Mouse (Mus musculus) heart, embryonic 16.5 days (tissue): Measurements from ENCODE around the gene Olfr105-ps. TPM values are rescaled to one million over a fixed set of nuclear protein-coding genes. Genes with fewer than 3 reads are reported as not detected.

Source experiments
- ATAC-seq: fragments of 200-750 bp; cut with Nextera tagmentation; replicated peaks from 2 replicates; pipeline ENCODE4 v1.8.0; 2017; ENCODE audit warnings: moderate number of reproducible peaks; ENCODE audit not compliant: insufficient read depth, low FRiP score; ENCODE audit errors: extremely low read depth
- H3K27ac ChIP-seq: fragments of 300-500 bp; sonication (generic); 2 replicates; pipeline ENCODE4 v1.5.1; 2014; ENCODE audit warnings: mild to moderate bottlenecking, low read length, control low read depth, moderate library complexity
- H3K27me3 ChIP-seq: fragments of 300-500 bp; sonication (generic); 2 replicates; pipeline ENCODE4 v1.6.1; 2014; ENCODE audit warnings: low read length, mixed read lengths; ENCODE audit not compliant: control insufficient read depth, insufficient read depth
- H3K36me3 ChIP-seq: fragments of 300-500 bp; sonication (generic); 2 replicates; pipeline ENCODE4 v1.6.1; 2014; ENCODE audit not compliant: control insufficient read depth, insufficient read depth
- H3K4me1 ChIP-seq: fragments of 300-500 bp; sonication (generic); 2 replicates; pipeline ENCODE4 v1.6.1; 2014; ENCODE audit warnings: low read length, mixed read lengths; ENCODE audit not compliant: control insufficient read depth, insufficient read depth
- H3K4me2 ChIP-seq: fragments of 300-500 bp; sonication (generic); 2 replicates; pipeline ENCODE4 v1.6.1; 2014; ENCODE audit warnings: low read depth, mild to moderate bottlenecking, control low read depth, low read length
- H3K4me3 ChIP-seq: fragments of 300-500 bp; sonication (generic); 2 replicates; pipeline ENCODE4 v1.5.1; 2014; ENCODE audit warnings: mild to moderate bottlenecking, control low read depth, low read length
- H3K9ac ChIP-seq: fragments of 300-500 bp; sonication (generic); 2 replicates; pipeline ENCODE4 v1.6.1; 2014; ENCODE audit warnings: low read length, control low read depth
- H3K9me3 ChIP-seq: fragments of 300-500 bp; sonication (generic); replicated peaks from 2 replicates; pipeline ENCODE4 v1.6.1; 2016; ENCODE audit warnings: low read length; ENCODE audit not compliant: control insufficient read depth
- WGBS: fragments of 180-500 bp; shearing (Covaris S2); extraction: QIAGEN DNeasy Blood & Tissue Kit; methylation state at CpG from one replicate; pipeline ENCODE4 v1.1.7; 2014; 5-methylcytosine and 5-hydroxymethylcytosine counted together
- polyA plus RNA-seq: library from polyadenylated mRNA; unstranded; fragments of >200 nt; fragmentation: Nextera tagmentation; extraction: Ambion mirVana; gene quantifications from 2 replicates; pipeline ENCODE4 v1.2.1, GENCODE M21; 2015

Olfr105-ps gene
- polyA plus RNA-seq: not detected in 2 replicates

DNA sequence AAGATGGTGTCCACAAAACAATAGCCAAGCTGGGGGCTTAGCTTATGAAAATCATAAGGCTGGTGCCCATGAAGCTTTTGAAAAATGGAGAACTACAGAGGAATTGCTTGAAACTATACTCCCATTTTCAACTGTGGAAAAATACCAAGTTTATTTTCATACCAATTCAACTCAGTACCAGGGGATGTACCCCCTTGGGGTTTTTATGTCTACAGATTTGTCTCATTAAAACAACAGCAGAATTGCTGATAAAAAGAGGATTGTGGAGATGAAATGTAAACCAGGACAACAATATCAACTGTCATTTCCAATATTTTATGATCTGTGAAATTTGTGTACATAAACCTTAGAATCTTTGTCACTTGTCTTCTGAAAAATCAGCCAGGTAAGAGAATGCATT is at the start of gene Olfr105-ps:
Gene Olfr105-ps (plus strand): TSS at position 301 of the 400 bp plus-strand sequence.
- no peak within 1 kb of the TSS for H3K4me2 ChIP-seq
- H3K36me3 ChIP-seq: no peaks in the 10 kb centered on the region
- ATAC-seq: no peak
- peaks cover 2% of the 10 kb centered on the region; the same call in 1 of the 2 replicates for H3K9me3 ChIP-seq
- H3K4me3 ChIP-seq: no peak within 1 kb of the TSS
- no peak within 1 kb of the TSS for H3K27ac ChIP-seq
- no peaks in the 10 kb centered on the region for H3K4me1 ChIP-seq
- no peak within 1 kb of the TSS for H3K9ac ChIP-seq
- H3K27me3 ChIP-seq: no peaks in the 10 kb centered on the region

DNA sequence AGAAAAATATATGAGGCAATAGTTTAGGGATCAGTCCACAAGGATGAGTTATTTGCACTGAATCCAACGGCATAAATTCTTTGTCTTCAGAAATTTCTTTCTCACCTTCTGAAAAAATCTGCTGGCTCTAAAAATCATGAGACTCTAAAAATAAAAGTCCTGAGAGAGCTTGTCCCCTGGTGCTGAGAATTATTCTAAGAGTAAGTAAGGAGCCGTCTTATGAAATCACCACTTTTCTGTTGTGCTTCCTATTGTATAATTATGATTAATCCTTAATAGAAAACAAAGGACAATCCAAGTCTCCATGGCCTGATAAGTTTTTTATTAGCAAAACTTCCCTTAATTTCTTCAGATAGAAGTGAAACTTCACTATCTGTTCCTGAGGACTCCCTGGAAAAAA is 39.2 kb upstream of the Olfr105-ps start, which contains the start of gene Olfr103:
Gene Olfr103 (minus strand): TSS at position 101 of the 400 bp plus-strand sequence.
- Histone ChIP-seq H3K4me1 (no peaks in the 10 kb centered on the region), H3K27ac (no peak within 1 kb of the TSS), H3K36me3 (no peaks in the 10 kb centered on the region), H3K9ac (no peak within 1 kb of the TSS), H3K4me3 (no peak within 1 kb of the TSS), H3K27me3 (no peaks in the 10 kb centered on the region), H3K4me2 (no peak within 1 kb of the TSS), H3K9me3 (no peaks in the 10 kb centered on the region)
- no peak for ATAC-seq
- 74% methylated on average over 2 of the region's 2 CpGs for WGBS

DNA sequence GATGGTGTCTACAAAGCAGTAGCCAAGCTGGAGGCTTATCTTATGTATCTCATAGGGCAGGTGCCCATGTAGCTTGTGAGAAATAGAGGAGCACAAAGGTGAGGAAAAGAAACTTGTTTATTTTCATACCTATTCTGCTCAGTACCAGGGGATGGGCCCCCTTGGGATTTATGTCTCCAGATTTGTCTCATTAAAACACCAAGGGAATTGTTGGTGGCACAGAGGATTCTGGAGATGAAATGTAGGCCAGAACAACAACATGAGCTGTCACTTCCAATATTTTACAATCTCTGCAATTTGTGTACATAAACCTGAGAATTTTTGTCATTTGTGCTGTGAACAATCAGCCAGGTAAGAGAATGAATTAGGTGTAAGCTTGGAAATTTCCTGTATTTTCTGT is 19.6 kb upstream of the Olfr105-ps start, which contains the start of gene Olfr104-ps:
Gene Olfr104-ps (plus strand): TSS at position 301 of the 400 bp plus-strand sequence.
- Histone ChIP-seq H3K27me3 (no peaks in the 10 kb centered on the region), H3K9ac (no peak within 1 kb of the TSS), H3K9me3 (0 out of 2 replicates have a peak, but pooled peaks cover 2% of the 10 kb centered on the region), H3K36me3 (no peaks in the 10 kb centered on the region), H3K4me1 (no peaks in the 10 kb centered on the region), H3K4me2 (no peak within 1 kb of the TSS), H3K4me3 (no peak within 1 kb of the TSS), H3K27ac (no peak within 1 kb of the TSS)
- no peak for ATAC-seq

DNA sequence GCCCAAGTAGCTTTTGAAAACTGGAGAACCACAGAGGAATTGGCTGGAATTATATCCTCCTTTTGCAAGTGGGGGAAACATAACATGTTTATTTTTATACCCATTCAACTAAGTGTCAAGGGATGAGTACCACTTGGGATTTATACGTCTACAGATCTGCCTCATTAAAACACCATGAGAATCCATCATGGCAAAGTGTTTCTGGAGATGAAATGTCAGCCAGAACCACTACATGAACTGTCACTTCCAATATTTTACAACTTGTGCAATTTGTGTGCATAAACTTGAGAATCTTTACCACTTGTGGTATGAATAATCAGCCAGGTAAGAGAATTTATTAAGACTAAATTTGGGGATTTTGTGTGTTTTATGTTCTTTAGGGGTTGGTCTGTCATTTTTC is 11.3 kb downstream of the Olfr105-ps start, which contains the start of gene Olfr106-ps:
Gene Olfr106-ps (plus strand): TSS at position 301 of the 400 bp plus-strand sequence.
- no peak within 1 kb of the TSS for H3K27ac ChIP-seq
- no peaks in the 10 kb centered on the region for H3K9me3 ChIP-seq
- WGBS: 65% methylated on average over 1 of the region's 1 CpGs
- no peaks in the 10 kb centered on the region for H3K36me3 ChIP-seq
- no peak within 1 kb of the TSS for H3K4me2 ChIP-seq
- H3K4me1 ChIP-seq: no peaks in the 10 kb centered on the region
- H3K4me3 ChIP-seq: no peak within 1 kb of the TSS
- no peak within 1 kb of the TSS for H3K9ac ChIP-seq
- H3K27me3 ChIP-seq: no peaks in the 10 kb centered on the region
- no peak for ATAC-seq

DNA sequence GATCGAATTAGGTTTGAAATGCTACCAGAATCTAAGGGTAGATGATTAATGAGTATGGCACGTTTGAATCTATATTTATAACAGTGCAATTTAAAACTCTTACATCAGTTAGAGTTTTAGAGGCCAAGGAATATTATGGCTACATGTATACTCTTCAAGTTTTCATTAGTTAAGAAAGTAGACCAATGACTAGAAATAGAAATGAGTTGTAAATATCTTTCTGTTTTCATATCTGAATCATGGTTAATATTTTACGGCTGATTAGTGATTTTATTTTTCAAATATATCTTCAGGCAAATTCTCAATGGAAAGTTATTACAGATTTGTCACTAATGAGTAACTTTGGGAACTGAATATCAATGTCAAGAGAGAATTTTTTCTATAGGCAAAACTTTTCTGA is 20.1 kb downstream of the Olfr105-ps start, which contains the start of gene Olfr107:
Gene Olfr107 (plus strand): TSS at position 301 of the 400 bp plus-strand sequence.
- Histone ChIP-seq H3K4me2 (no peak within 1 kb of the TSS), H3K4me3 (no peak within 1 kb of the TSS), H3K9me3 (no peaks in the 10 kb centered on the region), H3K27me3 (no peaks in the 10 kb centered on the region), H3K9ac (no peak within 1 kb of the TSS), H3K4me1 (no peaks in the 10 kb centered on the region), H3K27ac (no peak within 1 kb of the TSS), H3K36me3 (no peaks in the 10 kb centered on the region)
- WGBS: 63% methylated on average over 3 of the region's 3 CpGs
- no peak for ATAC-seq

DNA sequence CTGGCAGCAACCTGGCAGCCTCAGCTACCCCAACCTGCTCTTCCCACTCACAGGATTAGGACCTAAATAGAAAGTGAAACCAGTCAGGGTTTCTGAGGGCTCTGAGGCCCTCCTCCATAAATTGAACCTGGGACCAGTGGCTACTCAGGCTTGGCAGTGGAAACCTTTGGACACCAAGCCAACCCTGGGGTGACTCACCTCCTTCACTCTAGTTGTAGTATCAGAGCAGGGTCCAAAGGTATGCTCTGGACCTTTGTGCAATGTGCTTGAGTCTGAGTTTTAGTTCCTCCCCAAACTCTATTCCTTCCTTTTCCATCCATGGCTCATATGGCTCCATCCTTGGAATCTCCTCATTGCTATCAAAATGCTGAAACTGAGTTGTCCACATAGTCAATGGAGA is 34.5 kb downstream of the Olfr105-ps start:
- Histone ChIP-seq H3K9ac (no peak overlapping the region), H3K4me3 (no peak overlapping the region), H3K27ac (no peak overlapping the region), H3K27me3 (no peaks in the 10 kb centered on the region), H3K9me3 (peaks cover 7% of the 10 kb centered on the region; the same call in 1 of the 2 replicates), H3K36me3 (no peaks in the 10 kb centered on the region), H3K4me1 (no peaks in the 10 kb centered on the region), H3K4me2 (no peak overlapping the region)
- ATAC-seq: no peak

Other genes with a start within 250 kb of the Olfr105-ps start
- not detected in 2 replicates for gene Olfr93, start 217.5 kb upstream of the Olfr105-ps start, polyA plus RNA-seq
- gene Ubd, start 185.1 kb upstream of the Olfr105-ps start, polyA plus RNA-seq: 2.8 and 5.6 TPM in 2 replicates
- not detected in 2 replicates for gene Olfr94, start 178.0 kb upstream of the Olfr105-ps start, polyA plus RNA-seq
- gene Olfr95, start 165.9 kb upstream of the Olfr105-ps start, polyA plus RNA-seq: not detected in 2 replicates
- not detected in 2 replicates for gene Olfr96, start 158.9 kb upstream of the Olfr105-ps start, polyA plus RNA-seq
- not detected in 2 replicates for gene Olfr97, start 141.7 kb upstream of the Olfr105-ps start, polyA plus RNA-seq
- gene Olfr98, start 115.3 kb upstream of the Olfr105-ps start, polyA plus RNA-seq: not detected in 2 replicates
- 2.9 TPM in 2 replicates for gene H2-M3, start 108.8 kb upstream of the Olfr105-ps start, polyA plus RNA-seq
- gene Olfr99, start 95.6 kb upstream of the Olfr105-ps start, polyA plus RNA-seq: not detected in 2 replicates
- gene Olfr101, start 74.7 kb upstream of the Olfr105-ps start, polyA plus RNA-seq: not detected in 2 replicates
- gene Olfr102, start 62.0 kb upstream of the Olfr105-ps start, polyA plus RNA-seq: not detected in 2 replicates
- not detected in 2 replicates for gene Olfr103, start 39.3 kb upstream of the Olfr105-ps start, polyA plus RNA-seq
- gene Olfr104-ps, start 19.5 kb upstream of the Olfr105-ps start, polyA plus RNA-seq: not detected in 2 replicates
- not detected in 2 replicates for gene Olfr106-ps, start 11.4 kb downstream of the Olfr105-ps start, polyA plus RNA-seq
- gene Olfr107, start 20.2 kb downstream of the Olfr105-ps start, polyA plus RNA-seq: not detected in 2 replicates
- not detected in 2 replicates for gene Olfr108, start 66.4 kb downstream of the Olfr105-ps start, polyA plus RNA-seq
- gene Olfr109, start 79.9 kb downstream of the Olfr105-ps start, polyA plus RNA-seq: not detected in 2 replicates
- 0.30 and 0.46 TPM in 2 replicates for gene H2-M2, start 104.5 kb downstream of the Olfr105-ps start, polyA plus RNA-seq
- not detected in 2 replicates for gene Olfr110, start 113.4 kb downstream of the Olfr105-ps start, polyA plus RNA-seq
- 0.17 TPM in 1 of 2 replicates, not detected in the other for gene Olfr111, start 129.0 kb downstream of the Olfr105-ps start, polyA plus RNA-seq
- gene Olfr112, start 190.4 kb downstream of the Olfr105-ps start, polyA plus RNA-seq: not detected in 2 replicates
- gene Olfr113, start 198.6 kb downstream of the Olfr105-ps start, polyA plus RNA-seq: not detected in 2 replicates
- gene Olfr114, start 213.7 kb downstream of the Olfr105-ps start, polyA plus RNA-seq: not detected in 2 replicates
- not detected in 2 replicates for gene Olfr115, start 248.1 kb downstream of the Olfr105-ps start, polyA plus RNA-seq
- gene Olfr116, start 248.2 kb downstream of the Olfr105-ps start, polyA plus RNA-seq: not detected in 2 replicates